Mouse (Mus musculus): ENCODE measurements around the gene Il4ra. TPM values are rescaled to one million over a fixed set of nuclear protein-coding genes. Genes with fewer than 3 reads are reported as not detected.

The Il4ra gene
- polyA plus RNA-seq, 1 experiment, result 65.8 TPM

DNA sequence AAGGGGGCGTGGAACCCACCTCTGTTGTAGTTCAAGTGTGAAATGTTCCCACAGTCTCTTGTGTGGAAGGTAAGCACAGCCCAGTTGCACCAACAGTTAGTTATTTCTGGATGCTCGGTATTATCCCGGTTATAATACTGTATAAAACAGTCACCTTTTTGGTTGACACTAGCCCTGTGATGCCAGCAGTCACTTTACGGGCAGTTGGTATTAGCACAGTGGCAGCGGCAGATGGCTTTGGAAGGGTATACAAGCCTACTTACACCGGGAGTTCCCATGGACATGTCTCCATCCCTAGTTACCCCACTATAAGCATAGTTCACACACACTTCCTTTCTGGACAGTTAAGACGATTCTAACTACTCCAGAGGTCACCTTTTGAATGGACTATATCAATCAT is 6.6 kb upstream of the Il4ra start:
- Histone ChIP-seq H3K27ac (ENCODE audit: insufficient read depth, low read depth, low read length) (no peak overlapping the region), H3K4me3 (ENCODE audit: insufficient read depth, low read length) (no peak overlapping the region), H3K4me1 (ENCODE audit: control insufficient read depth, insufficient read depth, low read length) (peaks cover 33% of the 10 kb centered on the region)
- TF ChIP-seq CTCF (IDR thresholded peaks at IDR 0.05; ENCODE audit: low read depth, low read length), result no peak
- TF ChIP-seq POLR2A (IDR thresholded peaks at IDR 0.05; ENCODE audit: borderline replicate concordance, low read depth, low read length), result no peak

GRCm38 (mm10) chr7:125546727-125547126 is 5.2 kb upstream of the Il4ra start:
- TF ChIP-seq CTCF (IDR thresholded peaks at IDR 0.05; ENCODE audit: low read depth, low read length), result no peak
- TF ChIP-seq POLR2A (IDR thresholded peaks at IDR 0.05; ENCODE audit: borderline replicate concordance, low read depth, low read length), result no peak
- H3K27ac ChIP-seq (ENCODE audit: insufficient read depth, low read depth, low read length), result no peak overlapping the region
- H3K4me1 ChIP-seq (ENCODE audit: control insufficient read depth, insufficient read depth, low read length), result peaks cover 32% of the 10 kb centered on the region
- H3K4me3 ChIP-seq (ENCODE audit: insufficient read depth, low read length), result no peak overlapping the region

- no peak for TF ChIP-seq CTCF (IDR thresholded peaks at IDR 0.05; ENCODE audit: low read depth, low read length)
- H3K27ac ChIP-seq (ENCODE audit: insufficient read depth, low read depth, low read length), result no peak overlapping the region
- peaks cover 38% of the 10 kb centered on the region for H3K4me1 ChIP-seq (ENCODE audit: control insufficient read depth, insufficient read depth, low read length)
- H3K4me3 ChIP-seq (ENCODE audit: insufficient read depth, low read length), result no peak overlapping the region
Measured at GRCm38 (mm10) chr7:125549916-125550315, 2.0 kb upstream of the Il4ra start.

DNA sequence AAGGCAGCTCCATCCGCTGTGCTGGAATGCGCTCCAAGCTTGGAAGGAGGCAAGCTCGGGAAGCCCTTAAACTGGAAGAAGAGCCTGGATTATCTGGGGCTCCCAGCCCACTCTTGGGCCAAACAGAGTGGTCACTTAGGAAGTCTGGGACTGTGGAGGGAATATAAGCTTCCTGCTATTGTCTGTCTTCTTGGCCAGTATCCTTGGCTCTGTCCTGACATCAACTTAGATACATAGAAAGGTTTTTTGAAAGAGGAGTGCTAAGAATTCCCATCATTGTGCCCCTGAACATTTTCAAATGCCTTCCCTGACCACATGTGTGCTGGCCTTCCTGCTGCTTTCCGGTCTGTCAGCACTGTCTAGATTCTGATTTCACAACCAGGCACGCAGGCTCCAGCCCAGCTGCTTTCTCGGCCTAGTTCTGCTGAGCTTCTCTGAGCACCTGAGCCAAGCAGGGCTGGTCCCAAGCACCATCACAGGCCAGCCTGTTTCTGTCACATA is 989 bp upstream of the Il4ra start:
- H3K4me3 ChIP-seq (ENCODE audit: insufficient read depth, low read length), result no peak overlapping the region
- no peak for TF ChIP-seq POLR2A (IDR thresholded peaks at IDR 0.05; ENCODE audit: borderline replicate concordance, low read depth, low read length)
- TF ChIP-seq CTCF (IDR thresholded peaks at IDR 0.05; ENCODE audit: low read depth, low read length), result no peak
- H3K27ac ChIP-seq (ENCODE audit: insufficient read depth, low read depth, low read length), result peak overlapping the region; percentile 66
- peaks cover 44% of the 10 kb centered on the region for H3K4me1 ChIP-seq (ENCODE audit: control insufficient read depth, insufficient read depth, low read length)

- H3K27ac ChIP-seq (ENCODE audit: insufficient read depth, low read depth, low read length), result no peak overlapping the region
- H3K4me1 ChIP-seq (ENCODE audit: control insufficient read depth, insufficient read depth, low read length), result peaks cover 58% of the 10 kb centered on the region
- H3K4me3 ChIP-seq (ENCODE audit: insufficient read depth, low read length), result peak overlapping the region; percentile 63
- TF ChIP-seq POLR2A (IDR thresholded peaks at IDR 0.05; ENCODE audit: borderline replicate concordance, low read depth, low read length) (no peak), CTCF (IDR thresholded peaks at IDR 0.05; ENCODE audit: low read depth, low read length) (no peak)
Measured at GRCm38 (mm10) chr7:125552851-125553555, 1.1 kb downstream of the Il4ra start.

DNA sequence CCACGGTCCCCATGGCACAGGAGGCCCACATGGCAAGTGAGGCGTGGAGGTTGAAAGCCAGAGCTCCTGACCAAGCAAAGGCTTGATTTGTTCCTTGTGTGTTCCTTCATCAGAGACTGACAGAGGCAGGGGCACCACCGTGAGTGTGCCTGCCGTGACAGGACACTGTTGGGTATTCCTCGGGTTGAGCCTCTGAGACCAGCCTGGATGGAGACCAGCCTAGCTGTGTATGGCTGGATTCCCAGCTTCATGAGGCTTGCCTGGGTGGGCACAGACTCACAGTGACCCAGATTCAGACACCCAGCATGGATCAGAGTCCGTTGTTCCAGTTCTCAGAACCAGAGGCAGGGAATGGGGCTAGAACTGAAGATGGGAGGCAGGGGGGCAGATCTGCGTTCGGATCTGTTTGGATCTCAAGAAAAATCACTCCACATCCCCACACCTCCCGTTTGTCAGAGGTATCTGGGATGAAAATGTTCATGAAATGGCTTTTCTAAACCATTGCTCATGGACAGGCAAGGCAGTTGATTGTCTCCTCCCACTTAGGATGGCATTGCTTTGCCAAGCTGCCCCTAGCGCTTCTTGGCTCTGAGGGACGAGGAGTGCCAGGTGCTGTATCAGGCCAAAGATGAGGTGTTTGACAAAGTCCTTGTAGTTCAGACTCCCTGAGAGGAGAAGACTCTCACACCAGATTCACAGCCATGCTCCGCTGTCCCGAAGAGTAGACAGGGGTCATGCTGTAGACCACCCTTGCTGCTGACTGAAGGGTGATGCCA is 1.9 kb downstream of the Il4ra start:
- H3K27ac ChIP-seq (ENCODE audit: insufficient read depth, low read depth, low read length), result no peak overlapping the region

GRCm38 (mm10) chr7:125554456-125555114 is 2.7 kb downstream of the Il4ra start:
- no peak for TF ChIP-seq POLR2A (IDR thresholded peaks at IDR 0.05; ENCODE audit: borderline replicate concordance, low read depth, low read length)
- no peak for TF ChIP-seq CTCF (IDR thresholded peaks at IDR 0.05; ENCODE audit: low read depth, low read length)
- Histone ChIP-seq H3K4me3 (ENCODE audit: insufficient read depth, low read length) (peak overlapping the region; percentile 19), H3K4me1 (ENCODE audit: control insufficient read depth, insufficient read depth, low read length) (peaks cover 63% of the 10 kb centered on the region), H3K27ac (ENCODE audit: insufficient read depth, low read depth, low read length) (peak overlapping the region; percentile 90)

More for the DNA sequence above, 1.9 kb downstream of the Il4ra start:
- Histone ChIP-seq H3K4me3 (ENCODE audit: insufficient read depth, low read length) (peak overlapping the region; percentile 63), H3K4me1 (ENCODE audit: control insufficient read depth, insufficient read depth, low read length) (peaks cover 61% of the 10 kb centered on the region)
- TF ChIP-seq CTCF (IDR thresholded peaks at IDR 0.05; ENCODE audit: low read depth, low read length) (no peak), POLR2A (IDR thresholded peaks at IDR 0.05; ENCODE audit: borderline replicate concordance, low read depth, low read length) (no peak)

- Histone ChIP-seq H3K27ac (ENCODE audit: insufficient read depth, low read depth, low read length) (peak overlapping the region; percentile 90), H3K4me3 (ENCODE audit: insufficient read depth, low read length) (peak overlapping the region; percentile 19), H3K4me1 (ENCODE audit: control insufficient read depth, insufficient read depth, low read length) (peaks cover 62% of the 10 kb centered on the region)
- TF ChIP-seq POLR2A (IDR thresholded peaks at IDR 0.05; ENCODE audit: borderline replicate concordance, low read depth, low read length) (no peak), CTCF (IDR thresholded peaks at IDR 0.05; ENCODE audit: low read depth, low read length) (no peak)
Measured at GRCm38 (mm10) chr7:125555351-125555872, 3.5 kb downstream of the Il4ra start.

DNA sequence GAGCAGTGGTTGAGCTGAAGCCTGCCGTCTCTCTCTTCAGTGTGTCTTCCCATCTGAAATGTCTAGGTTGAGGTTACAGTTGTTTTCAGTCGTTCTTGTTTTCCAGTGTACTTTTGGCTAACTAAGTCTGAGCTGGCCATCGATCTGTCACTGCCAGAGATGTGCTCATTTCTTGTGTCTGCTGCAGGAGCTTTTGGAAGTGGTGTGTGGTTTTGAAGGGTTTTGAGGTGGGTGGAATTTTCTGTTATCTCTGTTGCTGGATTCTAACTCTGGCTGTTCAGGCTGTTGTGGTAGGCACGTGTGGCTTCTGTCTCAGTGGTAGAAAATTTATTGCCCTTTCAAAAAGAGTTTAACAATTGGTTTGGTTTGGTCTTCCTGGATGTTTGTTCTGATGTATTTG is 4.2 kb downstream of the Il4ra start:
- Histone ChIP-seq H3K27ac (ENCODE audit: insufficient read depth, low read depth, low read length) (peak overlapping the region; percentile 43; the same call in 1 of the 2 replicates), H3K4me3 (ENCODE audit: insufficient read depth, low read length) (no peak overlapping the region)

More for the DNA sequence above, 4.2 kb downstream of the Il4ra start:
- peaks cover 63% of the 10 kb centered on the region for H3K4me1 ChIP-seq (ENCODE audit: control insufficient read depth, insufficient read depth, low read length)
- TF ChIP-seq POLR2A (IDR thresholded peaks at IDR 0.05; ENCODE audit: borderline replicate concordance, low read depth, low read length) (no peak), CTCF (IDR thresholded peaks at IDR 0.05; ENCODE audit: low read depth, low read length) (no peak)

All from bone marrow macrophage, adult 2 months (primary cell).